Mouse (Mus musculus) C2C12 (cell line): ENCODE data around the gene Fmnl3.

Source experiments
- CEBPB ChIP-seq: IDR thresholded peaks from one replicate; pipeline ENCODE4 v1.6.1; 2011; ENCODE audit warnings: low read depth, mild to moderate bottlenecking, control low read depth, moderate library complexity
- CTCF ChIP-seq: IDR thresholded peaks from one replicate; pipeline ENCODE4 v1.5.1; 2011; ENCODE audit not compliant: control insufficient read depth, insufficient read depth, insufficient read length
- MAX ChIP-seq: IDR thresholded peaks from one replicate; pipeline ENCODE4 v1.6.1; 2011; ENCODE audit warnings: mild to moderate bottlenecking, control low read depth
- MYOD1 ChIP-seq: IDR thresholded peaks from one replicate; pipeline ENCODE4 v1.6.1; 2011; ENCODE audit warnings: low read depth; ENCODE audit not compliant: control insufficient read depth, insufficient read length
- USF1 ChIP-seq: IDR thresholded peaks from one replicate; pipeline ENCODE4 v1.6.1; 2011; ENCODE audit warnings: low read depth, mild to moderate bottlenecking, control low read depth, moderate library complexity

- TF ChIP-seq CTCF (no peak), CEBPB (no peak), MAX (no peak), USF1 (no peak), MYOD1 (no peak)
Observed at GRCm38 (mm10) chr15:99396462-99396861, 26.2 kb upstream of the Fmnl3 start.
